Mouse (Mus musculus) heart, adult 2 months (tissue): ENCODE data around the gene Map3k9. TPM values are rescaled to one million over a fixed set of nuclear protein-coding genes. Genes with fewer than 3 reads are reported as not detected.

Experiments
- DNase-seq, 2 experiments: peaks; one replicate each; pipeline ENCODE4 v3.0.0; 2021
- H3K27ac ChIP-seq: fragments of 200-600 bp; 2 replicates; pipeline ENCODE4 v1.8.1; 2022
- H3K27me3 ChIP-seq: fragments of 200-500 bp; 2 replicates; pipeline ENCODE4 v1.6.1; 2012; ENCODE audit warnings: mild to moderate bottlenecking, low read length, inconsistent platforms, mixed read lengths; ENCODE audit not compliant: control insufficient read depth, insufficient read depth
- H3K36me3 ChIP-seq: fragments of 200-500 bp; 2 replicates; pipeline ENCODE4 v1.6.1; 2012; ENCODE audit warnings: low read length, inconsistent platforms; ENCODE audit not compliant: control insufficient read depth, insufficient read depth
- H3K4me1 ChIP-seq: fragments of 200-500 bp; 2 replicates; pipeline ENCODE4 v1.6.1; 2011; ENCODE audit warnings: low read length; ENCODE audit not compliant: control insufficient read depth, insufficient read depth
- H3K4me3 ChIP-seq: fragments of 200-600 bp; 2 replicates; pipeline ENCODE4 v1.8.1; 2022
- H3K79me2 ChIP-seq: fragments of 200-500 bp; replicated peaks from 2 replicates; pipeline ENCODE4 v1.6.1; 2012; ENCODE audit warnings: mild to moderate bottlenecking, inconsistent platforms, low read length, moderate library complexity, mixed read lengths; ENCODE audit not compliant: control insufficient read depth, insufficient read depth
- H3K9ac ChIP-seq: fragments of 200-500 bp; 2 replicates; pipeline ENCODE4 v1.6.1; 2012; ENCODE audit warnings: low read depth, mild to moderate bottlenecking, control low read depth, inconsistent platforms, low read length, mixed read lengths
- CTCF ChIP-seq: fragments of 200-600 bp; IDR thresholded peaks from 2 replicates; pipeline ENCODE4 v1.8.1; 2022; ENCODE audit warnings: antibody characterized with exemption, mild to moderate bottlenecking, moderate library complexity
- EP300 ChIP-seq: fragments of 200-500 bp; IDR thresholded peaks from 2 replicates; pipeline ENCODE4 v1.6.1; 2011; ENCODE audit warnings: low read depth, low read length, control low read depth; ENCODE audit not compliant: insufficient read depth
- POLR2A ChIP-seq: fragments of 200-500 bp; IDR thresholded peaks from 2 replicates; pipeline ENCODE4 v1.6.1; 2011; ENCODE audit warnings: mild to moderate bottlenecking, low read depth, low read length, control low read depth; ENCODE audit not compliant: insufficient read depth
- WGBS: fragments of 180-500 bp; shearing (Covaris S2); methylation state at CpG from one replicate; pipeline ENCODE4 v1.1.7; 2018; 5-methylcytosine and 5-hydroxymethylcytosine counted together
- intact Hi-C: fragments of 180-260 bp; cut with DNase I; formaldehyde crosslinking; loops from one replicate; pipeline ENCODE4 v1.15.1; 2025
- polyA plus RNA-seq: library from polyadenylated mRNA; depleted of rRNA; stranded (reverse); fragments of >200 nt; gene quantifications from 2 replicates; pipeline ENCODE4 v1.2.3, GENCODE M21; 2012; rRNA removed
- total RNA-seq, 2 experiments: library from RNA; stranded (reverse); gene quantifications; 2 replicates each; pipeline ENCODE4 v1.2.3; 2021

Map3k9 gene
- total and polyA plus RNA-seq, 3 experiments: 0.08 to 0.29 (median 0.20) TPM

DNA sequence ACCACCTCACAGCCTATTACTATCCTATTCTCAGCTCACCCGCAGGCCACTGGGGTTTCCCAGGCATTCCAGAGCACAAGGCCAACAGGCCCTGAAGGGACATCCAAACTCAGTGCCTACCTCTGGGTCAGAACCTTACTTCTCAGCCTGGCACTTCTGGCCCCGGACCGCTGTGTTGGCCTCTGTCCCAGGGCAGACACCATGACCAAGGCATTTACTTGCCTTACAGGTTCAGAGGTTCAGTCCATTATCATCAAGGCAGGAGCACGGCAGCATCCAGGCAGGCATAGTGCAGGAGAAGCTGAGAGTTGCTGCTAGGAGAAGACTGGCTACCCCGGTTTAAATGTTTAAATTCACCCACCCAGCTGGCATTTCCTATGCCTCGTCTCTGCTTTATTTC is 96.9 kb downstream of the Map3k9 start:
- no peak overlapping the region for H3K4me3 ChIP-seq
- no peak for DNase-seq
- H3K27me3 ChIP-seq: no peaks in the 10 kb centered on the region
- 80% methylated on average over 6 of the region's 6 CpGs for WGBS
- intact Hi-C loops: no loop called here
- H3K9ac ChIP-seq: no peak overlapping the region
- TF ChIP-seq EP300: no peak
- no peak for TF ChIP-seq POLR2A
- TF ChIP-seq CTCF: no peak
- H3K4me1 ChIP-seq: no peaks in the 10 kb centered on the region
- H3K36me3 ChIP-seq: no peaks in the 10 kb centered on the region
- no peak overlapping the region for H3K27ac ChIP-seq
- no peaks in the 10 kb centered on the region for H3K79me2 ChIP-seq

DNA sequence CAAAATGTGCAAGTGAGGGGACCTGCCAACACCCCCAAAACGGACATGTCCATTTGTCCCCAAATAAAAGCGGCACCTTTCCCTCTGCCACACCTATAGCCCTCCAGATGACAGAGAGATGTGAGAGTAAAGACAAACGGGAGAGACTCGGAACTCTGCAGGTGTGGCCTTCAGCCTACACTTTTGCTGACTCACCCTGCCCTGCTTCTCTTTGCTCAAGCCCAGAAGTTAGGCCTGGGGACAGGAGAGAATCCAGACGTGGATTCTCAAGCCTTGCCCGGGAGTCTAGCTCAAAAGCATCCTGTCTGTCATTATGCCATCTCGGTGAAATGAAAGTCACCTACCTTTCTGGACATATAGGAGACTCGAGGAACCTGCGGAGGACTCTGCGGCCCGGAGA is 97.6 kb downstream of the Map3k9 start:
- DNase-seq: no peak
- H3K9ac ChIP-seq: no peak overlapping the region
- TF ChIP-seq CTCF (no peak), POLR2A (no peak), EP300 (no peak)
- 70% methylated on average over 11 of the region's 11 CpGs for WGBS
- H3K79me2 ChIP-seq: no peaks in the 10 kb centered on the region
- no peak overlapping the region for H3K4me3 ChIP-seq
- intact Hi-C loops: no loop called here
- H3K27me3 ChIP-seq: no peaks in the 10 kb centered on the region
- no peak overlapping the region for H3K27ac ChIP-seq
- H3K36me3 ChIP-seq: no peaks in the 10 kb centered on the region
- no peaks in the 10 kb centered on the region for H3K4me1 ChIP-seq

DNA sequence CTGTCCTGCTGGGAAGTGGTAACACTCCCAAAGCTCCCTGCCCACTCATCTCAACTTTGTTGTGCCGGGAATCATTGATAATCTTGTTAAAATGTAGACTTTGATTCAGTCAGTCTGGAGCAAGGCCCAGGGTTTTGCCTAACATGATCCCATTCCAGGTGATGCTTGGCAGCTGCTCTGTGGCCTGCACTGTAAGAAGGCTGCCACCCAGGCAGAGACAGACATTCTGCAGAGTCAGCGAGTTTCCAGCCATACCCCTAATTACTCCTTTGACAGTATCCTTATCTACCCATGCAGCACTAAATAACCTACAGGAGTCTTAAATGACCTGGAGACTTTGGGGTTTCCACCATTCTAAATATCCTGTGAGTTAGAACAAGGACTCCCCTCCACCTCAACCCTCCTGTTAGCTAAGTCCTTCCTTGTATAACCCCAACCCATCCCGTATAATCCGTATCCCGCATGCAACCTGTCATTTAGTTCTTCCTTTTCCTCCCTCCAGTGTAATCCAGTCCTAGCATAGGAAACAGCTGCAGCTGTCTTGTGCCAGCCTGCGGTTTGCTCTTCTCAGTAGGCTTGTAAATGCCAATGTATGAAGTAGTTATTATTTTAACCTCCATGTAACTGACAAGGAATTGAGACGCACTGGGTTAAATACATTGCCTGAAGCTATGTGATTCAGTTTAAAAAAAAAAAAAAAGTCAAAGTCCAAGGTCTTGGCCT is 101.0 kb downstream of the Map3k9 start:
- 56% methylated on average over 7 of the region's 7 CpGs for WGBS
- no peak overlapping the region for H3K9ac ChIP-seq
- intact Hi-C loops: no loop called here
- no peaks in the 10 kb centered on the region for H3K27me3 ChIP-seq
- no peaks in the 10 kb centered on the region for H3K4me1 ChIP-seq
- DNase-seq: no peak
- no peaks in the 10 kb centered on the region for H3K36me3 ChIP-seq
- H3K79me2 ChIP-seq: no peaks in the 10 kb centered on the region
- H3K4me3 ChIP-seq: no peak overlapping the region
- TF ChIP-seq EP300 (no peak), CTCF (no peak), POLR2A (no peak)
- H3K27ac ChIP-seq: no peak overlapping the region

DNA sequence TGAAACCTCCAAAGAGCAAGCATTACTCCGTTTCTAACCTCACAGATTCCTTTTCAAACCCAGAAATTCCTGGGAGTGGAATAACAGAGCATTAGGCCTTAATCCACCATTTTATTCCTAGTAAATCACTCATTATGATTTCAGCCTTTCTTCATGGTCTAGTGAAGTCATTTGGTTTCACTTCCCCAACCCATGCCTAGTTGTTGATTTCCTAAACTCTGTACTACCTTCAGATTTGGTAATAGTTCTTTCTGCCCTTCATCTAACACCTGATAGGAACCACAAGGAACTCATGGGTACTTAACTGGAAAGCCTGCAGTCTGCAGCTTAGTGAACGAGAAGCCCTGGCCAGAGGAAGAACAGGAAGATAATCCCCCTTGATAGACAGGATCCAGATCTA is 105.4 kb downstream of the Map3k9 start:
- 57% methylated on average over 2 of the region's 2 CpGs for WGBS
- no peaks in the 10 kb centered on the region for H3K36me3 ChIP-seq
- TF ChIP-seq CTCF (no peak), EP300 (no peak), POLR2A (no peak)
- H3K9ac ChIP-seq: no peak overlapping the region
- H3K27me3 ChIP-seq: no peaks in the 10 kb centered on the region
- no peak overlapping the region for H3K27ac ChIP-seq
- intact Hi-C loops: no loop called here
- DNase-seq: no peak
- H3K4me1 ChIP-seq: no peaks in the 10 kb centered on the region
- H3K4me3 ChIP-seq: no peak overlapping the region
- no peaks in the 10 kb centered on the region for H3K79me2 ChIP-seq

Other genes with a start within 250 kb of the Map3k9 start
- gene Gm20498, start 248.3 kb downstream of the Map3k9 start, total RNA-seq: 10 to 100 TPM; 44.2 to 48.8 TPM
- 12.1 and 18.3 TPM in 2 replicates for gene Gm20498, start 248.3 kb downstream of the Map3k9 start, polyA plus RNA-seq
- gene Synj2bp, start 248.3 kb downstream of the Map3k9 start, total RNA-seq: 10 to 100 TPM; 39.5 to 41.7 TPM
- gene Synj2bp, start 248.3 kb downstream of the Map3k9 start, polyA plus RNA-seq: 35.9 and 66.7 TPM in 2 replicates
- gene Adam21, start 212.7 kb downstream of the Map3k9 start, total RNA-seq: under 1 TPM in 1 of 2 experiments, not detected in 1; 0.10 TPM
- 0.09 TPM in 1 of 2 replicates, not detected in the other for gene Adam21, start 212.7 kb downstream of the Map3k9 start, polyA plus RNA-seq
- gene Med6, start 186.2 kb downstream of the Map3k9 start, total RNA-seq: 10 to 100 TPM; 12.9 to 13.9 TPM
- 6.8 and 9.5 TPM in 2 replicates for gene Med6, start 186.2 kb downstream of the Map3k9 start, polyA plus RNA-seq
- 1 to 10 TPM; 1.7 to 2.2 TPM for gene Ttc9, start 149.9 kb downstream of the Map3k9 start, total RNA-seq
- gene Ttc9, start 149.9 kb downstream of the Map3k9 start, polyA plus RNA-seq: 1.7 and 2.0 TPM in 2 replicates
- gene Pcnx, start 78.8 kb upstream of the Map3k9 start, total RNA-seq: 10 to 100 TPM; 58.3 to 61.7 TPM
- gene Pcnx, start 78.8 kb upstream of the Map3k9 start, polyA plus RNA-seq: 25.4 and 42.8 TPM in 2 replicates